Mouse (Mus musculus): Measurements from ENCODE around the gene Oas1h. TPM values are rescaled to one million over a fixed set of nuclear protein-coding genes. Genes with fewer than 3 reads are reported as not detected.

Oas1h gene
- not detected for polyA plus RNA-seq (2017; shearing (Covaris generic))

DNA sequence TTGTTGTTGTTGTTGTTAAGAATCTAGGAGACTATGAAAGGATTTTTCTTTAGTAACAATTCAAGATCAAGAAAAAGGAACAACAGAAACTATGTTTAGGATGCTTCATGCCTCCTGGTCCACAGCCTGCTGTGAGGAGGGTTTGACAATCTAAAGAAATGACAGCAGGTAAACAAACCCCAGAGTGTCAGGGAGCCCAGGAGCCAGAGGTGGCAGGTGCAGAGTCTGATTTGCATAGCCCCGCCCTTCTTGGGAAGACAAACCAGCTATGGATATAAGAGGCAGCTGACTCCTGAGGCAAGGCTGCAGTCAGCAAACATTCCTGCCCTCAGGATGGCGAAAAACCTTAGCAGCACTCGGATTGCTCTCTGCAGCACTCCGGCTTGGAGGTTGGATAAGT is at the start of gene Oas1h:
Gene Oas1h, plus strand, starts transcription at position 301 of the 400 bp plus-strand sequence.

DNA sequence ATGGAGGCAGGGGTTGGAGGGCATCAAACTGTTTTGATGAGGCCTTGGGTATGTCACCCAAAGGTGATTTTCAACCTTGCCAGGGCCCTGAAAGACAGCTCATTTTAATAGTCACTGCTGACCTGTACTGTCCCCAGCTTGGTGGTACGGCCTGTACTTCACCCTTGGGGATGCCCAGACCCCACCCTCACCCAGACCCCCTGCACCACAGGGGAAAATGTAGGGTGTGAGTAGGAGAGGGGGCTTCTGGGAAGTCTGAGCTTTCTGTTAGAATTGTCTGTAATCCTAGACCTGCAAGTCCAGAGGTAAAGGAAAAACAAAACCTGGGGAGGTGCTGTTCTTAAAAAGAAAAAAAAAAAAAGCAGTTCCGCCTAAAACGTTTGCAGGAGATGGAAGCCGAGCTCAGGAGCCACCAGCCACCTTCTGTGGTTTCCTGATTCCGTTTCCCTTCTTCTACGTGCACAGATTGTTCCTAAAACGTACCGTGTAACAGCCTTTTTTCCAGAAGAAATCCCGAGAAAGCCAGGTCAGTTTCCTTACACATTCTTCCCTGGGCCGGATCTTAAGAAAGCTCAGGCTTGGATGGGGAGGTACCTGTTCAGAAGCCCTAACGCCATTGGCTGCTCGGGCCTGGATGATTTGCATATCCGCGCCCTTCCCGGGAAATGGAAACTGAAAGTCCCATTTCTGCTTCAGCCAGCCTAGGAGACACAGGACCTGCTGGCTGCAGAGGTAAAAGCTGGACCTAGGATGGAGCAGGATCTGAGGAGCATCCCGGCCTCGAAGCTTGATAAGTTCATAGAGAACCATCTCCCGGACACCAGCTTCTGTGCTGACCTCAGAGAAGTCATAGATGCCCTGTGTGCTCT is 49.0 kb upstream of the Oas1h start, which contains the start of gene Oas1c:
Gene Oas1c, minus strand, starts transcription at position 564 of the 869 bp plus-strand sequence.

DNA sequence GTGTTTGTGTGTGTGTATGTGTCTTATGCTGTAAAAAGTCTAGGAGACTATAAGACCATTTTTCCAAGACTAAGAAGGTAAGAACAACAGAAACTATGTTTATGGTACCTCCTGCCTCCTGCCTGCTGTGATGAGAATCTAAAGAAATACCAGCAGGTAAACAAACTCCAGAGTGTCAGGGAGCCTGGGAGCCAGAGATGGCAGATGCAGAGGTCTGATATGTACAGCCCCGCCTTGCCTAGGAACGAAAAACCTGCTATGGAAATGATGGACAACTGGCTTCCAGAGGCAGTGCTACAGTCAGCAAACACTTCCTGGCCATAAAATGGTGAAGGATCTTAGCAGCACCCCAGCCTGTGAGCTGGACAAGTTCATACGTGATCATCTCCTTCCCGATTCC is 14.2 kb upstream of the Oas1h start, which contains the start of gene Oas1f:
Gene Oas1f, plus strand, starts transcription at position 301 of the 400 bp plus-strand sequence.

DNA sequence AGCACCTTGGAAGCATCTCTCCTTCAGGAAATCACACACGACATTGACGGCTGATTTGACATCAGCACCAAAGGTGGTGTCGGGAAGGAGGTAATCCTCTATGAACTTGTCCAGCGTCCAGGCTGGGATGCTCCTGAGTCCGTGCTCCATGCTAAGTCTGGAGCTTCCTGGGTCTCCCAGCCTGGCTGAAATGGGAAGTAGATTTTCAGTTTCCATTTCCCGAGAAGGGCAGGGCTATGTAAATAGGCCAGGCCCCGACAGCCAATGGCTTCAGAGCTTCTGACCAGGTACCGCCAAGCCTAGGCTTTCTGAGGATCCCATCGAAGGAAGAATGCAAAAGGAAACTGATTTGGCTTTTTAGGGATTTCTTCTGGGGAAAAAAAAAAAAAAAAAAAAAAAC is 26.2 kb downstream of the Oas1h start, which contains the start of gene Oas1g:
Gene Oas1g, minus strand, starts transcription at position 201 of the 400 bp plus-strand sequence.

DNA sequence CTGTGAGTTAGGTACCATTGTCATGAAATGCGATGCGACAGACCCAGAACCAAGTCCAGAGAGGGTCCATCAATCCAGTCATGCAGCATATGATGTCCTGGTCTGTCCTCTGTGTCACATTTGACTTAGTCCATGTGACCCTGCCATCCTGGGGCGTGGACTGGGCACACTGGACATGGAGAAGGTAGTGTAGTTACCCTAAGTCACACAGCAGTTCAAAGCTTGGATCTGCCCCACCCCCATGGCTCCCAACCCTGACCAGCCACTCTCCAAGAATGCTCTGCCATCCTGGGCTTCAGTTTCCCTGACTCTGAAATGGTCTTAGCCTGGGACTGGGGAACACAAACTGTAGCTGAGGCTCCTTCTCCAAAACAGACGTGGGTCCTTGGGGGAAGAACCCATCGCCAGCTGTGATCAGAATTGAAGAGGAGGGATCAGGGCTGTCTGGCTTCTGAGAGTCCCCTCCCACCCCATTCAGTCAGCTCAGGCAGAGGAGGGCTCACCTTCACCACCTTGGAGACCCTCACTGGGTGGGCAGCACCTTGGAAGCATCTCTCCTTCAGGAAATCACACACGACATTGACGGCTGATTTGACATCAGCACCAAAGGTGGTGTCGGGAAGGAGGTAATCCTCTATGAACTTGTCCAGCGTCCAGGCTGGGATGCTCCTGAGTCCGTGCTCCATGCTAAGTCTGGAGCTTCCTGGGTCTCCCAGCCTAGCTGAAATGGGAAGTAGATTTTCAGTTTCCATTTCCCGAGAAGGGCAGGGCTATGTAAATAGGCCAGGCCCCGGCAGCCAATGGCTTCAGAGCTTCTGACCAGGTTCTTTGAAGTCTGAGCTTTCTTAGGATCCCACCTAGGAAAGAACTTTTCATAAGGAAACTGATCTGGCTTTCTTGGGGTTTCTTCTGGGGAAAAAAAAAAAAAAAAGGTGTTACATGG is 45.8 kb downstream of the Oas1h start, which contains the start of gene Oas1a:
Gene Oas1a, minus strand, starts transcription at position 731 of the 943 bp plus-strand sequence.

DNA sequence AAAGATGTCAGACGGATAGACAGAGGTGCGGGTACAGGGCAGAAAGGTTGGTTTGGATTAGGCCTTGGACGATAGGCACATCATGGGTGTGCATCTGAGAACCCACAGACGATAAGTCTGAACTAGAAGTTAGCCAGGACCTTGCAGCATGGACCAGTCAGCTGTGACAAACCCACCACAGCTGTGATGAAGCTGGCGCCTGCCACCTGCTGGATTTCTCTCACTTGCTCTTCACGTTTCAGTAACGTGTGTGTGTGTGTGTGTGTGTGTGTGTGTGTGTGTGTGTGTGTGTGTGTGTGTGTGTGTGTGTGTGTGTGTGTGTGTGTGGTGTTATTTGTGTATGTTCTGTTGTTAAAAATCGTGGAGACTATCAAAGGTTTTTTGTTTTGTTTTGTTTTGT is 53.0 kb downstream of the Oas1h start, which contains the start of gene Oas1d:
Gene Oas1d, plus strand, starts transcription at position 333 of the 400 bp plus-strand sequence.

Other genes starting within 250 kb of the Oas1h start
- 5.1 TPM for gene Rita1, start 248.8 kb upstream of the Oas1h start, polyA plus RNA-seq (2017; shearing (Covaris generic))
- 86.5 TPM for gene Ddx54, start 248.7 kb upstream of the Oas1h start, polyA plus RNA-seq (2017; shearing (Covaris generic))
- not detected for gene Cfap73, start 227.2 kb upstream of the Oas1h start, polyA plus RNA-seq (2017; shearing (Covaris generic))
- gene Rasal1, start 212.6 kb upstream of the Oas1h start, polyA plus RNA-seq (2017; shearing (Covaris generic)) = 9.1 TPM
- gene Dtx1, start 149.5 kb upstream of the Oas1h start, polyA plus RNA-seq (2017; shearing (Covaris generic)) = 23.4 TPM
- 6.8 TPM for gene Oas2, start 111.6 kb upstream of the Oas1h start, polyA plus RNA-seq (2017; shearing (Covaris generic))
- gene Oas3, start 83.8 kb upstream of the Oas1h start, polyA plus RNA-seq (2017; shearing (Covaris generic)) = 20.0 TPM
- not detected for gene Oas1e, start 65.9 kb upstream of the Oas1h start, polyA plus RNA-seq (2017; shearing (Covaris generic))
- gene Oas1c, start 48.9 kb upstream of the Oas1h start, polyA plus RNA-seq (2017; shearing (Covaris generic)) = 13.4 TPM
- not detected for gene Oas1f, start 14.1 kb upstream of the Oas1h start, polyA plus RNA-seq (2017; shearing (Covaris generic))
- 2.8 TPM for gene Oas1g, start 26.2 kb downstream of the Oas1h start, polyA plus RNA-seq (2017; shearing (Covaris generic))
- 79.6 TPM for gene Oas1a, start 46.1 kb downstream of the Oas1h start, polyA plus RNA-seq (2017; shearing (Covaris generic))
- not detected for gene Oas1d, start 53.1 kb downstream of the Oas1h start, polyA plus RNA-seq (2017; shearing (Covaris generic))
- not detected for gene Rph3a, start 148.7 kb downstream of the Oas1h start, polyA plus RNA-seq (2017; shearing (Covaris generic))